Mouse (Mus musculus) adrenal gland, postnatal 25 days (tissue): ENCODE results near the gene Zc3h7b. TPM values are rescaled to one million over a fixed set of nuclear protein-coding genes. Genes with fewer than 3 reads are reported as not detected.

Experiments used
- DNase-seq: peaks from one replicate; pipeline ENCODE4 v3.0.0; 2021; ENCODE audit warnings: mixed read lengths
- total RNA-seq: library from RNA; stranded (reverse); gene quantifications from 2 replicates; pipeline ENCODE4 v1.2.3, GENCODE M21; 2021

Zc3h7b gene
- total RNA-seq, 1 experiment from 2014 or later = 84.2 TPM

DNA sequence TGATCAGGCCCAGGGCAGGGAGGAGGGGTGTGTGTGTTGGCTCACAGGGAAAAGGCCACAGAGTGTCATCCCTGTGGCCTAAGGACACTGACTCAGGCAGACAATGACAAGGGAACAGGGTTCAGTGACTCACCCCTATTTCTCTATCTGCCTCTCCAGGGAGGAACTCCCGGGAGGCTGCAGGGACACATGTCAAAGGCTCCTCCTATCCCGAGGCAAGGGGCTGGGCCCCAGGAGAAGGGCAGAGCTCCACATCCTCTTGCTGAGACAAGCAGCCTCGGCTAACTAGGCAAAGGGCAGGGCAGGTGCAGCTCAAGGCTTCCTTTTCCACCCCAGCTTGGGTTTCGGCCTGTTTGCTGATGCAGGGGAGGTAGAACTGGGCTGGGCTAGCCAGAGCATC lies 100.9 kb downstream of the Zc3h7b start:
- DNase-seq = peak; percentile 85

Other genes starting within 250 kb of the Zc3h7b start
- gene Ep300, start 159.7 kb upstream of the Zc3h7b start, total RNA-seq = 79.0 and 89.2 TPM in 2 replicates
- gene L3mbtl2, start 81.2 kb upstream of the Zc3h7b start, total RNA-seq = 20.6 and 22.8 TPM in 2 replicates
- 2.7 and 3.1 TPM in 2 replicates for gene Chadl, start 47.8 kb upstream of the Zc3h7b start, total RNA-seq
- gene Rangap1, start 473 bp downstream of the Zc3h7b start, total RNA-seq = 60.3 and 73.7 TPM in 2 replicates
- gene Tef, start 57.4 kb downstream of the Zc3h7b start, total RNA-seq = 111 and 146 TPM in 2 replicates
- gene Tob2, start 113.7 kb downstream of the Zc3h7b start, total RNA-seq = 72.3 and 86.1 TPM in 2 replicates
- gene Phf5a, start 126.9 kb downstream of the Zc3h7b start, total RNA-seq = 53.8 and 58.7 TPM in 2 replicates
- 641 and 903 TPM in 2 replicates for gene Aco2, start 127.3 kb downstream of the Zc3h7b start, total RNA-seq
- gene Polr3h, start 181.2 kb downstream of the Zc3h7b start, total RNA-seq = 21.4 and 28.9 TPM in 2 replicates
- 9.9 and 20.0 TPM in 2 replicates for gene Csdc2, start 191.7 kb downstream of the Zc3h7b start, total RNA-seq
- gene Pmm1, start 215.9 kb downstream of the Zc3h7b start, total RNA-seq = 70.2 and 103 TPM in 2 replicates
- not detected in 2 replicates for gene 1700029P11Rik, start 235.5 kb downstream of the Zc3h7b start, total RNA-seq
- 81.4 and 102 TPM in 2 replicates for gene Xrcc6, start 242.8 kb downstream of the Zc3h7b start, total RNA-seq